Mouse (Mus musculus) kidney, adult 2 months (tissue): Measurements from ENCODE around the gene Nrm. TPM values are rescaled to one million over a fixed set of nuclear protein-coding genes. Genes with fewer than 3 reads are reported as not detected.

ENCODE experiments used
- DNase-seq: peaks from one replicate; pipeline ENCODE4 v3.0.0; 2021
- H3K27ac ChIP-seq: fragments of 200-500 bp; 2 replicates; pipeline ENCODE4 v1.5.1; 2012; ENCODE audit warnings: low read depth, low read length, control low read depth, inconsistent platforms; ENCODE audit not compliant: insufficient read depth
- H3K27me3 ChIP-seq: fragments of 200-500 bp; replicated peaks from 2 replicates; pipeline ENCODE4 v1.6.1; 2012; ENCODE audit warnings: mild to moderate bottlenecking, moderate library complexity, low read length, inconsistent platforms; ENCODE audit not compliant: control insufficient read depth, insufficient read depth
- H3K36me3 ChIP-seq: fragments of 200-500 bp; 2 replicates; pipeline ENCODE4 v1.6.1; 2012; ENCODE audit warnings: mild to moderate bottlenecking, moderate library complexity, low read length, inconsistent platforms; ENCODE audit not compliant: control insufficient read depth, insufficient read depth
- H3K4me1 ChIP-seq: fragments of 200-500 bp; 2 replicates; pipeline ENCODE4 v1.6.1; 2011; ENCODE audit warnings: low read length; ENCODE audit not compliant: control insufficient read depth, insufficient read depth
- H3K4me3 ChIP-seq: fragments of 200-500 bp; 2 replicates; pipeline ENCODE4 v1.5.1; 2011; ENCODE audit warnings: mild to moderate bottlenecking, low read depth, low read length, control low read depth; ENCODE audit not compliant: insufficient read depth
- CTCF ChIP-seq: fragments of 200-500 bp; conservative IDR thresholded peaks from 2 replicates; pipeline ENCODE4 v1.5.1; 2011; ENCODE audit warnings: low read depth, mild to moderate bottlenecking, control low read depth, low read length, moderate library complexity, mixed read lengths; ENCODE audit not compliant: insufficient read depth, insufficient read length
- POLR2A ChIP-seq: fragments of 200-500 bp; IDR thresholded peaks from one replicate; pipeline ENCODE4 v1.6.1; 2011; ENCODE audit warnings: low read depth, low read length, control low read depth
- WGBS: fragments of 180-500 bp; shearing (Covaris S2); methylation state at CpG from one replicate; pipeline ENCODE4 v1.1.7; 2018; 5-methylcytosine and 5-hydroxymethylcytosine counted together
- polyA plus RNA-seq: library from polyadenylated mRNA; depleted of rRNA; stranded (reverse); fragments of >200 nt; gene quantifications from 2 replicates; pipeline ENCODE4 v1.2.3, GENCODE M21; 2012

Nrm gene
- polyA plus RNA-seq, 1 experiment = 6.3 TPM

- DNase-seq = peak; percentile 49
- H3K27ac ChIP-seq = no peak overlapping the region
Observed at GRCm38 (mm10) chr17:35824402-35824801, 36.7 kb upstream of the Nrm start.

GRCm38 (mm10) chr17:35825109-35825850 lies 35.8 kb upstream of the Nrm start:
- Histone ChIP-seq H3K4me3 (no peak overlapping the region), H3K4me1 (peaks cover 11% of the 10 kb centered on the region; the same call in 1 of the 2 replicates), H3K27ac (no peak overlapping the region), H3K36me3 (no peaks in the 10 kb centered on the region), H3K27me3 (no peaks in the 10 kb centered on the region)
- TF ChIP-seq POLR2A = no peak
- TF ChIP-seq CTCF = no peak
- no peak for DNase-seq
- 95% methylated on average over 13 of the region's 13 CpGs for WGBS

More at GRCm38 (mm10) chr17:35824402-35824801, 36.7 kb upstream of the Nrm start:
- peaks cover 11% of the 10 kb centered on the region; the same call in 1 of the 2 replicates for H3K4me1 ChIP-seq
- TF ChIP-seq POLR2A = no peak
- TF ChIP-seq CTCF = peak; percentile 45
- 71% methylated on average over 7 of the region's 7 CpGs for WGBS
- H3K4me3 ChIP-seq = no peak overlapping the region
- no peaks in the 10 kb centered on the region for H3K27me3 ChIP-seq
- H3K36me3 ChIP-seq = no peaks in the 10 kb centered on the region

GRCm38 (mm10) chr17:35829737-35830136 lies 31.4 kb upstream of the Nrm start:
- no peaks in the 10 kb centered on the region for H3K27me3 ChIP-seq
- H3K27ac ChIP-seq = no peak overlapping the region
- no peak overlapping the region for H3K4me3 ChIP-seq
- no peaks in the 10 kb centered on the region for H3K4me1 ChIP-seq
- peak; percentile 93 for DNase-seq
- H3K36me3 ChIP-seq = peaks cover 3% of the 10 kb centered on the region; the same call in 1 of the 2 replicates
- TF ChIP-seq POLR2A (no peak), CTCF (peak; percentile 93)
- WGBS = 2% methylated on average over 21 of the region's 21 CpGs

GRCm38 (mm10) chr17:35832400-35833238 lies 28.5 kb upstream of the Nrm start:
- Histone ChIP-seq H3K27me3 (no peaks in the 10 kb centered on the region), H3K4me1 (peaks cover 15% of the 10 kb centered on the region), H3K27ac (no peak overlapping the region), H3K4me3 (no peak overlapping the region), H3K36me3 (peaks cover 3% of the 10 kb centered on the region; the same call in 1 of the 2 replicates)
- TF ChIP-seq CTCF (no peak), POLR2A (no peak)
- WGBS = 83% methylated on average over 8 of the region's 8 CpGs
- DNase-seq = no peak

- H3K27me3 ChIP-seq = no peaks in the 10 kb centered on the region
- peaks cover 15% of the 10 kb centered on the region for H3K4me1 ChIP-seq
- H3K36me3 ChIP-seq = peaks cover 3% of the 10 kb centered on the region; the same call in 1 of the 2 replicates
- 55% methylated on average over 5 of the region's 5 CpGs for WGBS
- TF ChIP-seq POLR2A (no peak), CTCF (no peak)
- DNase-seq = no peak
- H3K27ac ChIP-seq = no peak overlapping the region
- no peak overlapping the region for H3K4me3 ChIP-seq
Observed at GRCm38 (mm10) chr17:35833239-35833751, 27.8 kb upstream of the Nrm start.

GRCm38 (mm10) chr17:35833894-35834293 lies 27.2 kb upstream of the Nrm start:
- Histone ChIP-seq H3K27ac (no peak overlapping the region), H3K4me3 (no peak overlapping the region), H3K27me3 (no peaks in the 10 kb centered on the region), H3K36me3 (peaks cover 3% of the 10 kb centered on the region; the same call in 1 of the 2 replicates), H3K4me1 (peaks cover 15% of the 10 kb centered on the region)
- TF ChIP-seq CTCF = no peak
- TF ChIP-seq POLR2A = no peak
- 61% methylated on average over 5 of the region's 5 CpGs for WGBS
- DNase-seq = no peak
